Mouse (Mus musculus) heart, adult 2 months (tissue): Measurements from ENCODE around the gene Pgam5. TPM values are rescaled to one million over a fixed set of nuclear protein-coding genes. Genes with fewer than 3 reads are reported as not detected.

Experiments used
- DNase-seq, 2 experiments: peaks; one replicate each; pipeline ENCODE4 v3.0.0; 2021
- H3K27ac ChIP-seq: fragments of 200-600 bp; 2 replicates; pipeline ENCODE4 v1.8.1; 2022
- H3K27me3 ChIP-seq: fragments of 200-500 bp; 2 replicates; pipeline ENCODE4 v1.6.1; 2012; ENCODE audit warnings: mild to moderate bottlenecking, low read length, inconsistent platforms, mixed read lengths; ENCODE audit not compliant: control insufficient read depth, insufficient read depth
- H3K36me3 ChIP-seq: fragments of 200-500 bp; 2 replicates; pipeline ENCODE4 v1.6.1; 2012; ENCODE audit warnings: low read length, inconsistent platforms; ENCODE audit not compliant: control insufficient read depth, insufficient read depth
- H3K4me1 ChIP-seq: fragments of 200-500 bp; 2 replicates; pipeline ENCODE4 v1.6.1; 2011; ENCODE audit warnings: low read length; ENCODE audit not compliant: control insufficient read depth, insufficient read depth
- H3K4me3 ChIP-seq: fragments of 200-600 bp; 2 replicates; pipeline ENCODE4 v1.8.1; 2022
- H3K79me2 ChIP-seq: fragments of 200-500 bp; replicated peaks from 2 replicates; pipeline ENCODE4 v1.6.1; 2012; ENCODE audit warnings: mild to moderate bottlenecking, inconsistent platforms, low read length, moderate library complexity, mixed read lengths; ENCODE audit not compliant: control insufficient read depth, insufficient read depth
- H3K9ac ChIP-seq: fragments of 200-500 bp; 2 replicates; pipeline ENCODE4 v1.6.1; 2012; ENCODE audit warnings: low read depth, mild to moderate bottlenecking, control low read depth, inconsistent platforms, low read length, mixed read lengths
- CTCF ChIP-seq: fragments of 200-600 bp; IDR thresholded peaks from 2 replicates; pipeline ENCODE4 v1.8.1; 2022; ENCODE audit warnings: antibody characterized with exemption, mild to moderate bottlenecking, moderate library complexity
- EP300 ChIP-seq: fragments of 200-500 bp; IDR thresholded peaks from 2 replicates; pipeline ENCODE4 v1.6.1; 2011; ENCODE audit warnings: low read depth, low read length, control low read depth; ENCODE audit not compliant: insufficient read depth
- POLR2A ChIP-seq: fragments of 200-500 bp; IDR thresholded peaks from 2 replicates; pipeline ENCODE4 v1.6.1; 2011; ENCODE audit warnings: mild to moderate bottlenecking, low read depth, low read length, control low read depth; ENCODE audit not compliant: insufficient read depth
- WGBS: fragments of 180-500 bp; shearing (Covaris S2); methylation state at CpG from one replicate; pipeline ENCODE4 v1.1.7; 2018; 5-methylcytosine and 5-hydroxymethylcytosine counted together
- intact Hi-C: fragments of 180-260 bp; cut with DNase I; formaldehyde crosslinking; loops from one replicate; pipeline ENCODE4 v1.15.1; 2025
- polyA plus RNA-seq: library from polyadenylated mRNA; depleted of rRNA; stranded (reverse); fragments of >200 nt; gene quantifications from 2 replicates; pipeline ENCODE4 v1.2.3, GENCODE M21; 2012
- total RNA-seq, 2 experiments: library from RNA; stranded (reverse); gene quantifications; 2 replicates each; pipeline ENCODE4 v1.2.3; 2021

Pgam5 gene
- total and polyA plus RNA-seq, 3 experiments: 20.9 to 33.6 (median 31.3) TPM

- Histone ChIP-seq H3K36me3 (peaks cover 6% of the 10 kb centered on the region), H3K9ac (no peak overlapping the region), H3K27ac (no peak overlapping the region), H3K4me1 (no peaks in the 10 kb centered on the region), H3K4me3 (no peak overlapping the region), H3K79me2 (peaks cover 3% of the 10 kb centered on the region; the same call in 1 of the 2 replicates), H3K27me3 (no peaks in the 10 kb centered on the region)
- 72% methylated on average over 2 of the region's 2 CpGs for WGBS
- TF ChIP-seq EP300 (no peak), CTCF (no peak), POLR2A (no peak)
- DNase-seq: no peak
- intact Hi-C loops: no loop called here
These were observed 25.6 kb downstream of the Pgam5 start for GRCm38 (mm10) chr5:110244091-110244490.

GRCm38 (mm10) chr5:110232346-110232745, 37.4 kb downstream of the Pgam5 start:
- Histone ChIP-seq H3K4me1 (peaks cover 2% of the 10 kb centered on the region), H3K36me3 (peaks cover 6% of the 10 kb centered on the region), H3K27me3 (no peaks in the 10 kb centered on the region), H3K9ac (no peak overlapping the region), H3K4me3 (no peak overlapping the region), H3K79me2 (peaks cover 2% of the 10 kb centered on the region), H3K27ac (no peak overlapping the region)
- TF ChIP-seq EP300 (no peak), CTCF (no peak), POLR2A (no peak)
- intact Hi-C loops: loop anchor here (2.0 kb wide), 1 partner anchor 36 kb away; the partner anchor contains the start of gene Pgam5
- 63% methylated on average over 6 of the region's 6 CpGs for WGBS
- no peak for DNase-seq

DNA sequence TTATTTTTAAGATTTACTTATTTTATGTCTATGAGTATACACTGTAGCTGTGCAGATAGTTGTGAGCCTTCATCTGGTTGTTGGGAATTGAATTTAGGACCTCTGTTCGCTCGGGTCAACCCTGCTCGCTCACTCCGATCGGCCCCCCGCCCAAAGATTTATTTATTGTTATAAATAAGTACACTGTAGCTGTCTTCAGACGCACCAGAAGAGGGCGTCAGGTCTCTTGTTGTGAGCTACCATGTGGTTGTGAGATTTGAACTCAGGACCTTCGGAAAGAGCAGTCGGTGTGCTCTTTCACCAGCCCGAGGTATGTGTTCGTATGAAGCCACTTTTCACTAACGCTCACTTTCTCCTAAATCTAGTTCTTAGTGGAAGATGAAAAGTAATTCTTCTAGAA, 38.1 kb downstream of the Pgam5 start:
- TF ChIP-seq CTCF (no peak; the same call in 1 of the 2 replicates), EP300 (no peak), POLR2A (no peak)

GRCm38 (mm10) chr5:110230780-110231461, 38.8 kb downstream of the Pgam5 start, which contains the start of gene Ankle2:
Gene Ankle2, plus strand, starts transcription at chr5:110231004.
- peak; percentile 94 to 96 for DNase-seq
- intact Hi-C loops: no loop called here
- Histone ChIP-seq H3K79me2 (peaks cover 2% of the 10 kb centered on the region), H3K4me3 (peak within 1 kb of the TSS; percentile 99), H3K27ac (peak within 1 kb of the TSS; percentile 92), H3K36me3 (peaks cover 6% of the 10 kb centered on the region), H3K27me3 (no peaks in the 10 kb centered on the region), H3K4me1 (peaks cover 2% of the 10 kb centered on the region), H3K9ac (peak within 1 kb of the TSS; percentile 94)
- TF ChIP-seq CTCF (0 out of 2 replicates have a peak, but pooled peaks have one; percentile 6), EP300 (peak; percentile 63; the same call in 1 of the 2 replicates), POLR2A (peak; percentile 85)
- under 1% methylated on average over 81 of the region's 81 CpGs for WGBS

More for the DNA sequence above, 38.1 kb downstream of the Pgam5 start:
- Histone ChIP-seq H3K9ac (no peak overlapping the region; the same call in 1 of the 2 replicates), H3K36me3 (peaks cover 6% of the 10 kb centered on the region), H3K27me3 (no peaks in the 10 kb centered on the region), H3K27ac (peak overlapping the region; percentile 92), H3K4me3 (peak overlapping the region; percentile 99), H3K4me1 (peaks cover 2% of the 10 kb centered on the region), H3K79me2 (peaks cover 2% of the 10 kb centered on the region)
- intact Hi-C loops: loop anchor here (2.0 kb wide), 1 partner anchor 37 kb away; the partner anchor contains the start of gene Pgam5
- 37% methylated on average over 13 of the region's 13 CpGs for WGBS
- DNase-seq: no peak

GRCm38 (mm10) chr5:110230401-110230779, 39.3 kb downstream of the Pgam5 start:
- peak in 1 of 2 experiments; percentile 3 for DNase-seq
- Histone ChIP-seq H3K4me1 (peaks cover 2% of the 10 kb centered on the region), H3K27ac (peak overlapping the region; percentile 92), H3K36me3 (peaks cover 6% of the 10 kb centered on the region), H3K9ac (peak overlapping the region; percentile 83), H3K4me3 (peak overlapping the region; percentile 99), H3K27me3 (no peaks in the 10 kb centered on the region), H3K79me2 (peaks cover 2% of the 10 kb centered on the region)
- intact Hi-C loops: no loop called here
- no peak for TF ChIP-seq CTCF
- TF ChIP-seq POLR2A: no peak
- no peak for TF ChIP-seq EP300
- WGBS: 7% methylated on average over 8 of the region's 8 CpGs

DNA sequence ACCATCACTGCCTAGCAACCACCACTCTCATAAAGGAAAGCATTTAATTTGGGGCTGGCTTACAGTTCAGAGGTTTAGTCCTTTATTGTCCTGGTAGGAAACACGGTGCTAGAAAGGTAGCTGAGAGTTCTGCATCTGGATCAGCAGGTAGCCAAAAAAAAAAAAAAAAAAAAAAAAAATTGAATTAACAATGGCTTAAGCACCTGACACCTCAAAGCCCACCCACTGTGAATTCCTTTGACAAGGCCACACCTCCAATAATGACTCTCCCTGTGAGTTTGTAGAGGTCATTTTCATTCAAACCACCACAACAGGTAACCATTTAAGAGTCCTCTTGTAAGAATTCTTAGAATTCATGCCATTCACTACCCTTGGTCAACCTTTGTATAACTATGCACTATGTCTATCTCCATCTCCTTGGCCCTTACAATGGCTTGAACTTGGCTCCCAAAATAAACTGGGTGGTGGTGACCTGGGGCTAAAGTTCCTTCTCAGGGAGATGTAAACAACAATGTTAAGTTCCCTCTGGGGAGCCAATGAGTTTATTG, 42.3 kb downstream of the Pgam5 start:
- 43% methylated on average over 1 of the region's 1 CpGs for WGBS
- peaks cover 2% of the 10 kb centered on the region for H3K4me1 ChIP-seq
- no peak for DNase-seq
- H3K36me3 ChIP-seq: peaks cover 4% of the 10 kb centered on the region
- no peaks in the 10 kb centered on the region for H3K27me3 ChIP-seq
- no peak overlapping the region for H3K9ac ChIP-seq
- TF ChIP-seq EP300 (no peak), CTCF (no peak), POLR2A (no peak)
- no peak overlapping the region for H3K4me3 ChIP-seq
- intact Hi-C loops: no loop called here
- no peak overlapping the region for H3K27ac ChIP-seq
- H3K79me2 ChIP-seq: peaks cover 2% of the 10 kb centered on the region; the same call in 1 of the 2 replicates
